Mouse (Mus musculus): Measurements from ENCODE around the gene Adk. TPM values are rescaled to one million over a fixed set of nuclear protein-coding genes. Genes with fewer than 3 reads are reported as not detected.
A peak's percentile ranks its signal among the peaks of the same experiment; 100 is the strongest.

Gene Adk
- polyA plus RNA-seq, 2 experiments from 2014 or later: 125 to 151 TPM

DNA sequence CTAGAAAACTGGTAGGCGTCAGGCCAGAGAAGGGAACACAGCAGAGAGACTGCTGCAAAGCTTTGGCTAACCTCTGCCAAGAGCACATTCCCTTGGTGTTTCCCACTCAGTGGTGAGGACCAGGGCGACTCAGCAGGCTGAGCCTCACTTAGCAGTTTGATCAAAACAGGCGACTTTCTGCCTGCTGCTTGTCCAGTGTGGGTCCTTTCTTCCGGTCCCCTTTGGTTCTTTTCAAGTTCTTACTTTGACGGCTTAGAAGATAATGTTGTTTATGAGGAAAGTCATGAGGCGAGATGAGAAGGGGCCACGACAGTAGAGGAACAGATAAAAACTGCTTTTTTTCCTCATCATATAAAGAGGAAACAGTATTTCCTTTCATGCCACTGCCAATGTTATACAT lies 49.2 kb downstream of the Adk start:
- ATAC-seq: peak; percentile 31

GRCm38 (mm10) chr14:21102666-21103203 lies 50.4 kb downstream of the Adk start:
- peak; percentile 25 for ATAC-seq

GRCm38 (mm10) chr14:21105049-21105448 lies 52.7 kb downstream of the Adk start:
- ATAC-seq: no peak

DNA sequence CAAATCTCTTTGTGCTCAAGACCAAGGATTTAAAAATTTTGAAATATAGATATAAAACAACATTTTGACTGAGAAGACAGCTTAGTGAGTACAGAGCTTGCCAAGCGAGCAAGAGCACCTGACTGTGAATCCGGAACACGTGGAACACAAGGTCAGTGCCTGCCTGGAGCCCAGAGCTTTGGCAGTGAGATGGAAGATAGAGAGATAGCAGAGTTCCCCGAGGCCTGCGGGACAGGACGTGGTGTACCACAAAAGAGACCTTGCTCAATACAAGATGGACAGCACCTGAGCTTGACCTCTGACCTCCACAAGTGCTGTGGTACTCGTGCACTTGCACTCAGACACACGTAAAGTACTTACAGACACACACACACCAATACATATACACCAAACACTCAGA lies 54.2 kb downstream of the Adk start:
- ATAC-seq: no peak

DNA sequence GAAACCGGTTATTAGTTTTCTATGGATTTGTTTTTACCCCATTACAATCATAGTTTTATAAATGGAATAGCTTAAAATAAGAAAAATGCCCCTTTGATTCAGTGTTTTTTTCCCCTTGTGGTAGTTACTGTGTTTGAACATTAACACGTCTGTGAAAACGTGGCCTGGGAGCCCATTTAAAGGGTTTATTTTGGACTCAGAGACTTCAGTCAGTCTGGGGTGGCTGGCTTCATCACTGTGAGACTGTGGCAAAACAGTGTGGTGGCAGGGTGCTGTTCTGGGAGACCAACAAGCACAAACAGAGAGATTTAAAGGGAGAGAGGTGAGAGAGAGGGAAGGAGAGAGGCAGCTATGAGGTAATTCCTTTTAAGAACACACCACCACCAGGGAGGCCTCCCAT lies 55.2 kb downstream of the Adk start:
- no peak for ATAC-seq

- no peak for ATAC-seq
These were observed 58.1 kb downstream of the Adk start for GRCm38 (mm10) chr14:21110492-21110891.

GRCm38 (mm10) chr14:21111500-21111899 lies 59.1 kb downstream of the Adk start:
- ATAC-seq: no peak

DNA sequence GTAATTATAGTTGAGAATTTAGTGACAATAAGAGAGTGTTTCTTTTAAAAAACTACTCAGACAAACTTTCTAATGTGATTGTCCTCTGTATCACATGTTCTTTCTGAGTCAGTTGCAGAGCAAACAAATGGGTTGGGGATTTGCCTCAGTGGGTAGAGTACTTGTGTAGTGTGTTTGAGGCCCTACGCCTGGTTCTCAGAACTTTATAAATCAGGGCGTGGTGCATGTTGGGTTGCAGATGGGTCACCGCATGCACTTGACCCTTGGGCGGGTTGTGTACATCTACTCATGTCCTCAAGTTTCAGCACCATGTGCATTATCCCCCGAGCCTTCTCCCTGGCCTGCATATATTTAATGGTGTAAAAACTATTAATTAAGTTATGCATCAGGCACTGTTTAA lies 59.8 kb downstream of the Adk start:
- ATAC-seq: no peak

GRCm38 (mm10) chr14:21112742-21113141 lies 60.4 kb downstream of the Adk start:
- ATAC-seq: peak; percentile 78

DNA sequence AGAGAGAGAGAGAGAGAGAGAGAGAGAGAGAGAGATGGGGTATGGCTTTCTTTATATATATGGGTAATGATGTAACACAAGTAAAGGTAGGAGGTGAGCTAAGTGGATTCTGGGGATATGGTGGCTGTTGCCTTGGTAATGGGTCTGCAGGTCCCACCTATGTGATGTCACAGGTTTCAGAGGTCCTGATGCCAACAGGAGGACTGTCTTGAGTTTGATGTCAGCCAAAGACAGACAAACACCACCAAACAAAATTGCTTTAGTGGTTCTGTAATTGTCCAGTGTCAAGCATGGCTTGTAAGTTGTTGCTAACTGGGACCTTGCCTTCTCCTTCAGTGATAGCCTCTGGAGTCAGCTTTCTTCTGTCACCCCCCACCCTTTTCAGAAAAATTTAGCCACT lies 62.0 kb downstream of the Adk start:
- ATAC-seq: no peak

- no peak for ATAC-seq
These were observed 62.9 kb downstream of the Adk start for GRCm38 (mm10) chr14:21115318-21115717.

DNA sequence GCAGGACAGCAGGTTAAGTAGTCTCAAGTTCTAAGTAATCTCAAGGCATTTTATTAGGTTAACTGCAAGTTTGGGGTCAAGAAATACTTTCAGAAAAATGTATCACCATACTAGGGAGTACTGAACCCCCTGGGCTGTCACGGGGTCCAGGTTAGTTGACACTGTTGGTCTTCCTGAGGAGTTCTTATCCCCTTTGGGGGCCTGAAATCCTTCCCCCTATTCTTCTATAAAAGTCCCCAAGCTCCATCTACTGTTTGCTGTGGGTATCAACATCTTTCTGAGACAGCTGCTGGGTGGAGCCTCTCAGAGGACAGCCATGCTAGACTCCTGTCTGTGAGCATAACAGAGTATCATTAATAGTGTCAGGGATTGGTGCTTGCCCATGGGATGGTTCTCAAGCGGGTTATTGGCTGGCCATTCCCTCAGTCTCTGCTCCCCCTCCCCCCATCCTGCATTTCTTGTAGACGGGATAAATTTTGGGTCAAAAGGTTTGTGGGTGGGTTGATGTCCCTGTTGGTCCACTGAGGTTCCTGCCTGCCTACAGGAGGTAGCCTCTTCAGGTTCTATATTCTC lies 63.6 kb downstream of the Adk start:
- ATAC-seq: peak; percentile 29

- ATAC-seq: no peak
These were observed 65.7 kb downstream of the Adk start for GRCm38 (mm10) chr14:21118095-21118494.

GRCm38 (mm10) chr14:21119653-21120313 lies 67.4 kb downstream of the Adk start:
- no peak for ATAC-seq

DNA sequence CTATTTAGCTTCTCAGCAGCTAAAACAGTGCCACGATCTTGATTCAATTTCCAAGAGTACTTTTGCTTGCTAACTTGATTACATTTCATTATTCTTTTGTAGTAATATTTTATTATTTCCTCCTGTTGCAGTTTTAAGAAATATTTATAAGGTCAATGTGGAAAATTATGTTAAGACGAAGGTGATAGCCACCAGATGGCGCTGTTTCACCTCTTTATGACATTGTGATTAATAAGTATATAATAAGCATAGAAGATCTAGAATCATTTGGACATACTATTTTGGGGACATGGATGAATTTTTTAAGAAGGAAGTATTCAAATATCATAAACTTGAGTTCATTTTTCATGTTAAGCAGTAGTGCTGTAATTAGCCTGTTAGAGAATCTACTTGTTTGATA lies 68.1 kb downstream of the Adk start:
- no peak for ATAC-seq

- no peak for ATAC-seq
These were observed 74.8 kb downstream of the Adk start for GRCm38 (mm10) chr14:21127215-21127614.

DNA sequence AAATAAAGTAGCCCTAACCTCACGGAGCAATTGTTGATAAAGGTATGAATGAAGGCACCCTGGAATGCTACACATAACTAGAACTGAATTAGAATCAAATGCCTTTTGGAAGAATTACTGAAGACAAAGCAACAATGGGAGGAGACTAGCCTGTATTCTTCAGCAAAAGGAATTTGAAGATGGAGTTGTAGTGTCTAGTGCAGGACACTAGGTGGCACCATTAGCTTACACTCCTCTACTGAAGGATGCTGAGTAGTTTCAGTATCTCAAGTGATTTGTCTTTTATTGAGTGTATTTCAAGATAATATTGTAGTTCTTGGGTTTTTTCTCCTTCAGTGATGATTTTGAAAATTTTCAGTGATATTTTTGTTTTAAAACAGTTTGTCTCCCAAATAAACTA lies 84.5 kb downstream of the Adk start:
- peak; percentile 84 for ATAC-seq

GRCm38 (mm10) chr14:21142603-21143002 lies 90.2 kb downstream of the Adk start:
- ATAC-seq: no peak

DNA sequence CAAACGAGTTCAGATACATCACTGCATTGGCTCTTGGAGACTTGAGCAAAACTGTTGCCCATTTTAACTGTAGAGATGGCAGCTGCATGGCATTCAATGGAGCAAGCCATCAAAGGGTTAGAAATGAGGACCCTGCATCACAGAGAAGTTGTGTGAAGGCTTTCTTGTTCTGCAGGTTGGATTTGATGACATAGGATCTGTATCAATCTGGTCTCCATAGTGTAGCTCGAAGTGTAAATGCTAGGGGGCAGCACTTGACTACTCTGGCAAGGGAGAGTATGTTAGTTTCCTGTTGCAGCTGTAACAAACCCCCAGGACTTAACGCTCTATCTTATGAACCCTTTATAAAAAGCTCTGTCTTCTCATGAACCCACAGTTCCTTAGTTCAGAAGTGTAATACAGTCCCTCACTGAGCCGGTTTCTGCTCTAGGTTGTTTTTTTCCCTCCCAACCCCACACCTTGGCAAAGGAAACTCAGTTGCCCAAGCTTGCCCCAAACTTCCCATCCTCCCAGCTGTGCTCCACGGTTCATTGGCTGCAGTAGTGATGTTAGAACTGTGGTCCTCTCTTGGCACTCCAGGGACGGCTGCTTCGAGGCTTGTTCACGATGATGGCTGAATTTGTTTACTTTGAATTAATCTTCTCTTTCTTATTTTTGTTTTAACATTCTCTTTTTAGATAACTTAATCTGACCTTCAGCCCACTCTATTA lies 91.2 kb downstream of the Adk start:
- ATAC-seq: no peak

- no peak for ATAC-seq
These were observed 94.8 kb downstream of the Adk start for GRCm38 (mm10) chr14:21147171-21147570.

DNA sequence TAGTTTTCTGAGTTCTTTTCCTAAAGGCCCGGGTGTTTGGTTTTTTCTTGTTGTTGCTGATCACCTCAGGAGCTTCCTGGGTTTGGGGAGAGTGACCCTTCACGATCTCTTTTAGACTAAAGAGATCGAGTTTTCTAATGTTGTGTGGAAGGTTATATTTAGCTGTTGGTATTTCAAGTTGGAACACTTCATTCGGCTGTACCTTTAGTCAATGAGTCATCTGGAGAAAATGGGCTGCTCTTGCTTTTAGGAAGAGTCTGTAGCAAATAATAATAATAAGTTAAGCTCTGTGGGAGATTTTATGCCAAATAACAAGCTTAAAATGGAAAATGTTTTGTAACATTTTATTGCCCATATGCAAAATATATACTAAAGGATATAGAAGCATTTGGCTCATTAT lies 97.9 kb downstream of the Adk start:
- no peak for ATAC-seq

DNA sequence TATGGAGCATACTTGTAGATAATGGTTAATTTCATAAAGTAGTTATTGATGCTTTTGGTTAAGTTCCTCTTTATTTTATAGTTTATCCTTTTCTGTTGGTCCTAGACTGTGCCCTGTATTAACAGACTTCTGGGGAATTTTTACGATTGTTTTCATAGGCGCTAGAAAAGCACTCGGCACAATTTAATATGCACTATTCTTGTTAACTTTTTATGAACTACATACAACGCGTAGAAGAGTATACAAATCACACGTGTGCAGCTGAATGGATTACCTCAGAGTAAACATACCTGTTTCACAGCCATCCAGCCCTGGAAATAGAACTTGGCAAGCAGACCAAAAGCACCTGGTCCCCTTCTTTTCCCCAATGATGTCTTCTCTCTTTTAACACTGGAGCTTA lies 99.7 kb downstream of the Adk start:
- no peak for ATAC-seq

DNA sequence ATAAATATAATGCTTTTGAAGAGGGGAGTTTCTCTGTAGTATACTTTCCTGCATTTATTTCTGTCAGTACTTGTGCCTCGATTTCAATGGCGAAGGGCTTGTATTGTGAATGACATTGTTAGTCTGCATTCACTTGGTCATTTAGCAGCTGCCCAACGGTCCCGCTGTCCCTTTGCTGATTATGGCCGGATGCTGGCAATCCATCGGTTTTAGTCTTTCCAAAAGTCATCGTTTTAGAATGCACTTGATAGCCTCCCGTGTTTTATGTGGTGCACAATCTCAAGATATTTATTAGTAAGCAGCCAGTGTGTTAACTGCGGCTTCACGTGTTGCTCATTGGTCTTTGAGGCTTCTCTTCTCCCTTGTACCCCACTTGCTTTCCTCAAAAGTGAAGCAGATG lies 113.3 kb downstream of the Adk start:
- no peak for ATAC-seq

- ATAC-seq: no peak
These were observed 113.7 kb downstream of the Adk start for GRCm38 (mm10) chr14:21166114-21166513.

Data from activated CD4-positive, CD25-positive, alpha-beta regulatory T cell, adult 4 months (primary cell).